Mouse (Mus musculus) intestine, postnatal 0 days (tissue): ENCODE results near the gene Usp2. TPM values are rescaled to one million over a fixed set of nuclear protein-coding genes. Genes with fewer than 3 reads are reported as not detected.

ENCODE experiments used
- ATAC-seq: fragments of 200-750 bp; cut with Nextera tagmentation; 2 replicates; pipeline ENCODE4 v1.8.0; 2017; ENCODE audit warnings: mild to moderate bottlenecking, moderate TSS enrichment, moderate library complexity
- H3K27ac ChIP-seq: fragments of 300-500 bp; sonication (generic); 2 replicates; pipeline ENCODE4 v1.5.1; 2014; ENCODE audit warnings: mild to moderate bottlenecking, low read depth, low read length, moderate library complexity
- H3K27me3 ChIP-seq: fragments of 300-500 bp; sonication (generic); replicated peaks from 2 replicates; pipeline ENCODE4 v1.6.1; 2014; ENCODE audit warnings: low read length, mixed read lengths; ENCODE audit not compliant: control insufficient read depth, insufficient read depth
- H3K36me3 ChIP-seq: fragments of 300-500 bp; sonication (generic); 2 replicates; pipeline ENCODE4 v1.6.1; 2014; ENCODE audit warnings: mild to moderate bottlenecking, moderate library complexity; ENCODE audit not compliant: control insufficient read depth, insufficient read depth
- H3K4me1 ChIP-seq: fragments of 300-500 bp; sonication (generic); replicated peaks from 2 replicates; pipeline ENCODE4 v1.6.1; 2014; ENCODE audit warnings: antibody characterized with exemption, low read length, mixed read lengths; ENCODE audit not compliant: control insufficient read depth, insufficient read depth
- H3K4me2 ChIP-seq: fragments of 300-500 bp; sonication (generic); replicated peaks from 2 replicates; pipeline ENCODE4 v1.6.1; 2014; ENCODE audit warnings: low read depth, mild to moderate bottlenecking, moderate library complexity
- H3K4me3 ChIP-seq: fragments of 300-500 bp; sonication (generic); 2 replicates; pipeline ENCODE4 v1.5.1; 2014; ENCODE audit warnings: low read depth, low read length
- H3K9ac ChIP-seq: fragments of 300-500 bp; sonication (generic); 2 replicates; pipeline ENCODE4 v1.6.1; 2014; ENCODE audit warnings: mild to moderate bottlenecking, low read depth, low read length
- H3K9me3 ChIP-seq: fragments of 300-500 bp; sonication (generic); 2 replicates; pipeline ENCODE4 v1.6.1; 2016; ENCODE audit warnings: mixed run types; ENCODE audit not compliant: control insufficient read depth
- CTCF ChIP-seq: sonication (generic); IDR thresholded peaks from 2 replicates; pipeline ENCODE4 v1.5.1; 2016; ENCODE audit warnings: low read depth, mild to moderate bottlenecking, control low read depth, antibody characterized with exemption, moderate library complexity
- WGBS: fragments of 180-500 bp; shearing (Covaris S2); extraction: QIAGEN DNeasy Blood & Tissue Kit; methylation state at CpG from one replicate; pipeline ENCODE4 v1.1.7; 2014; 5-methylcytosine and 5-hydroxymethylcytosine counted together
- polyA plus RNA-seq: library from polyadenylated mRNA; unstranded; fragments of >200 nt; fragmentation: Nextera tagmentation; extraction: Ambion mirVana; gene quantifications from 2 replicates; pipeline ENCODE4 v1.2.1, GENCODE M21; 2015

Usp2 gene
- polyA plus RNA-seq, 1 experiment from 2014 or later = 10.4 TPM

GRCm38 (mm10) chr9:44077266-44077910 lies 10.6 kb downstream of the Usp2 start:
- Histone ChIP-seq H3K27me3 (no peaks in the 10 kb centered on the region), H3K36me3 (no peaks in the 10 kb centered on the region), H3K4me1 (peaks cover 2% of the 10 kb centered on the region; the same call in 1 of the 2 replicates), H3K27ac (no peak overlapping the region), H3K4me2 (no peak overlapping the region), H3K4me3 (no peak overlapping the region), H3K9ac (no peak overlapping the region), H3K9me3 (no peaks in the 10 kb centered on the region)
- WGBS = 84% methylated on average over 11 of the region's 11 CpGs
- no peak for TF ChIP-seq CTCF
- ATAC-seq = no peak

GRCm38 (mm10) chr9:44078136-44078797 lies 11.4 kb downstream of the Usp2 start:
- Histone ChIP-seq H3K27me3 (no peaks in the 10 kb centered on the region), H3K4me1 (peaks cover 2% of the 10 kb centered on the region; the same call in 1 of the 2 replicates), H3K4me3 (no peak overlapping the region), H3K36me3 (no peaks in the 10 kb centered on the region), H3K9ac (no peak overlapping the region), H3K9me3 (no peaks in the 10 kb centered on the region), H3K4me2 (peak overlapping the region; percentile 13; the same call in 1 of the 2 replicates), H3K27ac (no peak overlapping the region)
- peak; percentile 22 for TF ChIP-seq CTCF
- ATAC-seq = 0 out of 2 replicates have a peak, but pooled peaks have one; percentile 11
- WGBS = 56% methylated on average over 10 of the region's 10 CpGs

- Histone ChIP-seq H3K36me3 (no peaks in the 10 kb centered on the region), H3K27me3 (no peaks in the 10 kb centered on the region), H3K4me3 (no peak overlapping the region), H3K27ac (no peak overlapping the region), H3K4me2 (0 out of 2 replicates have a peak overlapping the region, but pooled peaks have one; percentile 13), H3K9me3 (no peaks in the 10 kb centered on the region), H3K4me1 (peaks cover 2% of the 10 kb centered on the region; the same call in 1 of the 2 replicates), H3K9ac (no peak overlapping the region)
- WGBS = 35% methylated on average over 16 of the region's 16 CpGs
- ATAC-seq = peak; percentile 41
- TF ChIP-seq CTCF = no peak
Measured at GRCm38 (mm10) chr9:44078955-44079756, 12.3 kb downstream of the Usp2 start.

GRCm38 (mm10) chr9:44079997-44080780 lies 13.4 kb downstream of the Usp2 start:
- Histone ChIP-seq H3K27ac (no peak overlapping the region), H3K9ac (no peak overlapping the region), H3K27me3 (no peaks in the 10 kb centered on the region), H3K4me3 (no peak overlapping the region), H3K4me2 (no peak overlapping the region), H3K36me3 (no peaks in the 10 kb centered on the region), H3K4me1 (peaks cover 2% of the 10 kb centered on the region; the same call in 1 of the 2 replicates), H3K9me3 (no peaks in the 10 kb centered on the region)
- ATAC-seq = no peak
- no peak for TF ChIP-seq CTCF
- 64% methylated on average over 10 of the region's 10 CpGs for WGBS

GRCm38 (mm10) chr9:44080953-44081352 lies 14.1 kb downstream of the Usp2 start:
- WGBS = 64% methylated on average over 5 of the region's 5 CpGs

More at GRCm38 (mm10) chr9:44080953-44081352, 14.1 kb downstream of the Usp2 start:
- ATAC-seq = no peak
- no peak for TF ChIP-seq CTCF
- Histone ChIP-seq H3K36me3 (no peaks in the 10 kb centered on the region), H3K4me1 (peaks cover 2% of the 10 kb centered on the region; the same call in 1 of the 2 replicates), H3K9me3 (no peaks in the 10 kb centered on the region), H3K4me3 (no peak overlapping the region), H3K9ac (no peak overlapping the region), H3K27me3 (no peaks in the 10 kb centered on the region), H3K4me2 (no peak overlapping the region), H3K27ac (no peak overlapping the region)
